Mouse (Mus musculus) limb, embryonic 14.5 days (tissue): ENCODE data around the gene Fcgr1. TPM values are rescaled to one million over a fixed set of nuclear protein-coding genes. Genes with fewer than 3 reads are reported as not detected.

Experiments
- ATAC-seq: fragments of 200-750 bp; cut with Nextera tagmentation; 2 replicates; pipeline ENCODE4 v1.8.0; 2017; ENCODE audit warnings: low read depth, moderate number of reproducible peaks, moderate TSS enrichment; ENCODE audit not compliant: low FRiP score
- DNase-seq: peaks from one replicate; pipeline ENCODE4 v3.0.0-alpha.2; 2015; ENCODE audit warnings: low spot score
- H3K27ac ChIP-seq: fragments of 300-500 bp; sonication (generic); replicated peaks from 2 replicates; pipeline ENCODE4 v1.5.1; 2014; ENCODE audit warnings: low read depth, mild to moderate bottlenecking, low read length, moderate library complexity, mixed read lengths
- H3K27me3 ChIP-seq: fragments of 300-500 bp; sonication (generic); 2 replicates; pipeline ENCODE4 v1.6.1; 2014; ENCODE audit warnings: low read length, mixed read lengths; ENCODE audit not compliant: control insufficient read depth, insufficient read depth
- H3K36me3 ChIP-seq: fragments of 300-500 bp; sonication (generic); 2 replicates; pipeline ENCODE4 v1.6.1; 2014; ENCODE audit warnings: mild to moderate bottlenecking, low read length, moderate library complexity, mixed read lengths; ENCODE audit not compliant: control insufficient read depth, insufficient read depth
- H3K4me1 ChIP-seq: fragments of 300-500 bp; sonication (generic); 2 replicates; pipeline ENCODE4 v1.6.1; 2014; ENCODE audit warnings: antibody characterized with exemption, low read length, mixed read lengths; ENCODE audit not compliant: control insufficient read depth, insufficient read depth
- H3K4me2 ChIP-seq: fragments of 300-500 bp; sonication (generic); replicated peaks from 2 replicates; pipeline ENCODE4 v1.6.1; 2014; ENCODE audit warnings: low read depth, mild to moderate bottlenecking, low read length, moderate library complexity; ENCODE audit not compliant: severe bottlenecking
- H3K4me3 ChIP-seq: fragments of 300-500 bp; sonication (generic); replicated peaks from 2 replicates; pipeline ENCODE4 v1.5.1; 2014; ENCODE audit warnings: low read length
- H3K9ac ChIP-seq: fragments of 300-500 bp; sonication (generic); 2 replicates; pipeline ENCODE4 v1.6.1; 2014; ENCODE audit warnings: mild to moderate bottlenecking, low read depth, low read length, moderate library complexity; ENCODE audit not compliant: severe bottlenecking
- H3K9me3 ChIP-seq: fragments of 300-500 bp; sonication (generic); 2 replicates; pipeline ENCODE4 v1.6.1; 2016; ENCODE audit warnings: low read length; ENCODE audit not compliant: control insufficient read depth
- POLR2A ChIP-seq: fragments of 200-500 bp; IDR thresholded peaks from 2 replicates; pipeline ENCODE4 v1.8.0; 2012; ENCODE audit warnings: inconsistent platforms, mild to moderate bottlenecking, moderate library complexity, borderline replicate concordance; ENCODE audit not compliant: insufficient read depth, insufficient read length; ENCODE audit errors: extremely low read depth
- WGBS: fragments of 180-500 bp; shearing (Covaris S2); extraction: QIAGEN DNeasy Blood & Tissue Kit; methylation state at CpG from one replicate; pipeline ENCODE4 v1.1.7; 2014; 5-methylcytosine and 5-hydroxymethylcytosine counted together
- polyA plus RNA-seq, 2 experiments: library from polyadenylated mRNA; depleted of rRNA in 1 of 2; stranded (reverse) in 1 of 2; unstranded in 1 of 2; fragments of >200 nt; fragmentation: Nextera tagmentation in 1 of 2; extraction: Ambion mirVana in 1 of 2; gene quantifications; 2 replicates each; pipeline versions ENCODE4 v1.2.1 to v1.2.3; 2012 to 2014

Gene Fcgr1
- polyA plus RNA-seq, 2 experiments, result 3.1 to 3.3 TPM

DNA sequence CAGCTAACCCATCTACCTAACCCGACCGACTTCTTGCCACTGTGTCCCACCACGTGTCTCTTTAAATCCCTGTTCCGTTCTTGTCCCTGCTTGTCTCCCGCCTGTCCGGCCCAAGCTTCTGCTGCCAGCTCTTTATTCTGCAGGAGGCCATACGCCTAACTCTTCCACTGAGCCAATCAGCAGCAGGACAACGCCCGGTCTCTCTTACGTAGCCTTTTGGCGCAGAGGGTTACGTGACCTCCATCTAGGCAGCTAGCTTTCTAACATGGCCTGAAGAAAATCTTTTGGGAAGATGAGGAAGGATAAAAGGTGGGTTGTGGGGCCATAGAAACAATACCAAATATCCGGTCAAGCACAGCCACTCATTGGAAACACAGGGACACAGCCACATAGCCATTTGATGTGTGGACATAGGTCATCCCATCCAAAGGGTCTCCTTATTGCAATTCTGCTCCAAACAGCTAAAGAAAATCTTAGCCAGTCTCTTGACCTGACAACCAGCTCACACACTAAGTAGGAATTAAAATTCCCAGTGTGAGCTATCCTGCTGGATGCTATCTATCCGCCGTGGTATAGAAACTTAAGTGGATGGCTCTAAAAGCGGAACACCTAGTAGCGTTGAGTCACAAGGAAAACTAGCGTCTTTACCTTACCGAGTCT, 31.4 kb downstream of the Fcgr1 start:
- WGBS, result under 1% methylated on average over 19 of the region's 19 CpGs

DNA sequence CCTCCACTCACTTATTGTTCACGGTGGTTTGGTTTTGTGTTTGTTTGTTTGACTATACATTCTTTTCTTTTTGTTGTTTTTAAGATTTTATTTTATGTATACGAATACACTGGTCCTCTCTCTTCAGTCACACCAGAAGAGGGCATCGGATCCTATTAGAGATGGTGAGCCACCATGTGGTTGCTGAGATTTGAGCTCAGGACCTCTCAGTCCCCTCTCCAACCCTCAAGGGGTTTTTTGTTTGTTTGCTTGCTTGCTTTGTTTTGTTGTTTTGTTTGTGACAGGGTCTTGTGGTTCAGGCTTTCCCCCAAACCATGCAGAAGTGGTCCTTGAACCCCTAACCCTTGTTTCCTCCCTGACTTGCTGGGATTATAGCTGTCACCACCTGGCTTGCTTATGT, 32.1 kb downstream of the Fcgr1 start:
- Histone ChIP-seq H3K4me3 (peak overlapping the region; percentile 60; the same call in 1 of the 2 replicates), H3K27ac (peak overlapping the region; percentile 98; the same call in 1 of the 2 replicates), H3K27me3 (no peaks in the 10 kb centered on the region), H3K4me1 (peaks cover 17% of the 10 kb centered on the region), H3K9me3 (no peaks in the 10 kb centered on the region), H3K9ac (peak overlapping the region; percentile 72; the same call in 1 of the 2 replicates), H3K4me2 (peak overlapping the region; percentile 78), H3K36me3 (no peaks in the 10 kb centered on the region)
- DNase-seq (no peak), ATAC-seq (no peak)
- 49% methylated on average over 3 of the region's 3 CpGs for WGBS
- no peak for TF ChIP-seq POLR2A

More for the DNA sequence above, 31.4 kb downstream of the Fcgr1 start:
- H3K27me3 ChIP-seq, result no peaks in the 10 kb centered on the region
- H3K4me3 ChIP-seq, result peak overlapping the region; percentile 60
- H3K36me3 ChIP-seq, result no peaks in the 10 kb centered on the region
- H3K9me3 ChIP-seq, result no peaks in the 10 kb centered on the region
- peak overlapping the region; percentile 78 for H3K4me2 ChIP-seq
- DNase-seq, result peak; percentile 85
- TF ChIP-seq POLR2A, result peak; percentile 12; the same call in 1 of the 2 replicates
- ATAC-seq, result peak; percentile 68
- H3K9ac ChIP-seq, result peak overlapping the region; percentile 72
- H3K27ac ChIP-seq, result peak overlapping the region; percentile 98
- peaks cover 17% of the 10 kb centered on the region for H3K4me1 ChIP-seq

DNA sequence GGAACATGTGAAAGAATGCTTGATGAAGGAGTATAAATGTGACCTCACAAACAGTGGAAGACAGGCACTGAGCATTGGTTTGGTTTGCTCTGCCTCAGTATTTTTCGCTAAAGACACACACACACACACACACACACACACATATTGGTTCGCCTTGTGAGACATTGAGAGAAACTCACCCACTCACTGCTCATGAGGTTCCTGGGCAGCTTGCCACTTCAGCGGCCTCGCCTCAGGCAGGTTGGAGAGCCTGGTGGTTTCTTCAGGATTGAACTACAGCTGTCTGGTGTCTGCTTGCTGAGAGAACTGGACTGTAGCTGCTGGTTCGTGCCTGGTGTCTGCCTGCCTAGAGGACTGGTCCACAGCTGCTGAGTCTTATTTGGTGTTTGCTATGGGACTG, 33.5 kb downstream of the Fcgr1 start:
- Histone ChIP-seq H3K36me3 (no peaks in the 10 kb centered on the region), H3K27ac (no peak overlapping the region), H3K4me2 (no peak overlapping the region), H3K4me1 (peaks cover 22% of the 10 kb centered on the region), H3K9ac (no peak overlapping the region), H3K27me3 (no peaks in the 10 kb centered on the region), H3K9me3 (no peaks in the 10 kb centered on the region), H3K4me3 (no peak overlapping the region)
- ATAC-seq (no peak), DNase-seq (no peak)
- no peak for TF ChIP-seq POLR2A
- 88% methylated on average over 5 of the region's 5 CpGs for WGBS

DNA sequence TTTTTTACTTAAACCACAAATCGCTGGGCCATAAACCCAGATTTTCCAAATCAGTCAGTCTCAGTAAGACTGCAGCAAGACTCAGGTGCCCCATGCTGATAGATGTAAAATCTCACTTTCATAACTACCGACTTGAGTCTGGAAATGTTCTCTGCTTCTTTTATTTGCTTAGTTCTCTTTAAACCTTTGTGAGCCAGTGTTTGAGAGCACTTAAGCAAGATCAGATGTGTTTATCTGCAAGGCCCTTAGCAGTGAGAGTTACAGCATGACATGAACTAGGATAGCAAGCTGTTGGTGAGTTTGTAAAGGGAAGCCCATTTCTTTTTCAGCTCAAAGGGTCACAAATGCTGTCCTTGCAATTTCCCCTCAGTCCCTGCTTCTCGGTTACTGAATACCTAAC, 36.6 kb downstream of the Fcgr1 start:
- Histone ChIP-seq H3K4me3 (no peak overlapping the region), H3K4me1 (peaks cover 12% of the 10 kb centered on the region), H3K9me3 (no peaks in the 10 kb centered on the region), H3K27me3 (no peaks in the 10 kb centered on the region), H3K4me2 (no peak overlapping the region), H3K27ac (0 out of 2 replicates have a peak overlapping the region, but pooled peaks have one; percentile 33), H3K9ac (no peak overlapping the region), H3K36me3 (no peaks in the 10 kb centered on the region)
- WGBS, result 45% methylated on average over 3 of the region's 3 CpGs
- ATAC-seq (no peak), DNase-seq (no peak)
- no peak for TF ChIP-seq POLR2A

DNA sequence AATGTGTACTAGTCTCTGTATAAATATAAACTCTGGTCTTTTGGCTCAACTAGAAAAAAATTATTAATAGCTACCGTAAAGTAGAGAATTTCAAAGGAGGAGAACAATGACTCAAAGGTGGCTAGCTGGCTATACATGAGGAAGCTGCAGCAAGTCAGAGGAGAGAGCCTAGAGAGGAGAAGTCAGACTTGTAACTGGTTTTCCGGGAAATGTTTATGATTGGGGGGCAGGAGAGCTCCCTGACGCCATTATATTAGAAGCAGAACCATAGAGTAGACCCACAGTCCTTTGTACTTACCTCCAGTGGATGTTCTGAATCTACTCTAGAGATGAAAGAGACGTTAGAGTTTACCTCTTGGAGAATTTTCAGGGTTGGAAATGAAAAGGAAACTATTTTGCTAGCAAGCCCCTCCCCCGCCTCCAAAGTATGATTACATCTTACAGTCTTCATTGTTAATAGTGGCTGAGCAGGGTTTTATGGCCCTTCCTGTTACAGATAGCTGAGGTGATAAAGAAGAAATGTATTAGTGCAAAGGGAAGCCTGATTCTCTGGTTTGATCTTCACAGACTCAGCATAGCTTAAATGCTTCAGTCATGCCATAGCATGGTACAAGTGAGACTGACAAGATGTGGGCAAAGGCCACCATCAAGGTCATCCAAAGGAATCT, 37.7 kb downstream of the Fcgr1 start:
- Histone ChIP-seq H3K4me1 (peaks cover 5% of the 10 kb centered on the region; the same call in 1 of the 2 replicates), H3K4me3 (no peak overlapping the region), H3K9me3 (no peaks in the 10 kb centered on the region), H3K9ac (no peak overlapping the region), H3K27me3 (no peaks in the 10 kb centered on the region), H3K4me2 (no peak overlapping the region), H3K36me3 (no peaks in the 10 kb centered on the region), H3K27ac (no peak overlapping the region)
- 57% methylated on average over 5 of the region's 5 CpGs for WGBS
- ATAC-seq, result no peak
- no peak for DNase-seq
- no peak for TF ChIP-seq POLR2A
